13 mouse cellular contexts compared by ENCODE assay signal in genomic region chr4:44224141-44224540, GRCm38 (mm10). TPM values are rescaled to one million over a fixed set of nuclear protein-coding genes. Genes with fewer than 3 reads are reported as not detected.
DNase-seq lines count a peak whose midpoint lies in the region; ATAC-seq and TF ChIP-seq lines count a peak whose summit lies in the region.
"Had no signal": no experiment of that assay in that cellular context is flagged by ENCODE, and none has a peak within 500 bp of the region (broad histone marks: within the 10 kb centered on the region; RNA-seq: fewer than 3 reads in every experiment).

No protein-coding gene starts in this region.

- intact Hi-C loops in gastrocnemius, adult 2 months (cut with DNase I), result no loop called here
- intact Hi-C loops in gastrocnemius, postnatal 36 days (cut with DNase I), result no loop called here

- no peak overlapping the region for H3K4me3 ChIP-seq in gastrocnemius, adult 2 months
- no peak overlapping the region for H3K4me3 ChIP-seq in ES-Bruce4 (ENCODE audit: low read depth, low read length)
- no peak overlapping the region for H3K4me3 ChIP-seq in embryonic facial prominence, embryonic 13.5 days
- H3K4me3 ChIP-seq in hindbrain, embryonic 16.5 days (ENCODE audit: low read length), result no peak overlapping the region
- H3K4me3 ChIP-seq in stomach, postnatal 0 days (ENCODE audit: low read depth, low read length), result no peak overlapping the region
- H3K4me3 ChIP-seq: midbrain, embryonic 13.5 days had no signal

- peak; percentile 66; the same call in 1 of the 2 replicates for TF ChIP-seq EP300 in ES-Bruce4 (IDR thresholded peaks at IDR 0.05; ENCODE audit: insufficient read depth, low read depth, low read length)
- no peak for TF ChIP-seq EP300 in stomach, postnatal 0 days (optimal IDR thresholded peaks at IDR 0.05)

- H3K9me3 ChIP-seq in ES-Bruce4 (replicated peaks; ENCODE audit: control insufficient read depth, insufficient read depth, low read length, poor library complexity, severe bottlenecking), result no peaks in the 10 kb centered on the region
- H3K9me3 ChIP-seq in embryonic facial prominence, embryonic 13.5 days, result no peaks in the 10 kb centered on the region
- H3K9me3 ChIP-seq in hindbrain, embryonic 16.5 days (ENCODE audit: control insufficient read depth, low read length), result no peaks in the 10 kb centered on the region
- no peaks in the 10 kb centered on the region for H3K9me3 ChIP-seq in stomach, postnatal 0 days (ENCODE audit: control insufficient read depth, low read length)
- H3K9me3 ChIP-seq: midbrain, embryonic 13.5 days had no signal

- DNase-seq in gastrocnemius, adult 2 months, result no peak
- DNase-seq in gastrocnemius, postnatal 36 days, result no peak
- DNase-seq in thymus, postnatal 0 days (ENCODE audit: low spot score), result no peak
- no peak for DNase-seq in stomach, postnatal 0 days (ENCODE audit: low spot score)
- DNase-seq: heart, adult 11 months; heart, postnatal 14 days; kidney, adult 18-20 months; lung, adult 2 months had no signal

- 0 out of 2 replicates have a peak overlapping the region, but pooled peaks have one; percentile 16 for H3K27ac ChIP-seq in gastrocnemius, adult 2 months
- no peak overlapping the region for H3K27ac ChIP-seq in ES-Bruce4 (ENCODE audit: insufficient read depth, low read length)
- peak overlapping the region; percentile 17; the same call in 1 of the 2 replicates for H3K27ac ChIP-seq in embryonic facial prominence, embryonic 13.5 days
- H3K27ac ChIP-seq in hindbrain, embryonic 16.5 days (ENCODE audit: low read depth, low read length), result no peak overlapping the region
- no peak overlapping the region for H3K27ac ChIP-seq in stomach, postnatal 0 days (replicated peaks)
- H3K27ac ChIP-seq: midbrain, embryonic 13.5 days had no signal

- no peaks in the 10 kb centered on the region for H3K27me3 ChIP-seq in ES-Bruce4 (ENCODE audit: control insufficient read depth, insufficient read depth, low read length, poor library complexity, severe bottlenecking)
- no peaks in the 10 kb centered on the region for H3K27me3 ChIP-seq in embryonic facial prominence, embryonic 13.5 days
- H3K27me3 ChIP-seq in hindbrain, embryonic 16.5 days (replicated peaks; ENCODE audit: control insufficient read depth, insufficient read depth, low read length), result no peaks in the 10 kb centered on the region
- H3K27me3 ChIP-seq in stomach, postnatal 0 days (ENCODE audit: control insufficient read depth, insufficient read depth, low read length), result no peaks in the 10 kb centered on the region
- H3K27me3 ChIP-seq: midbrain, embryonic 13.5 days had no signal

- peaks cover 8% of the 10 kb centered on the region for H3K4me1 ChIP-seq in ES-Bruce4 (ENCODE audit: control insufficient read depth, insufficient read depth, low read length)
- peaks cover 35% of the 10 kb centered on the region for H3K4me1 ChIP-seq in embryonic facial prominence, embryonic 13.5 days
- H3K4me1 ChIP-seq in hindbrain, embryonic 16.5 days (ENCODE audit: control insufficient read depth, insufficient read depth, low read depth, low read length), result peaks cover 3% of the 10 kb centered on the region; the same call in 1 of the 2 replicates
- H3K4me1 ChIP-seq in stomach, postnatal 0 days (replicated peaks; ENCODE audit: control insufficient read depth, insufficient read depth), result no peaks in the 10 kb centered on the region

- WGBS in embryonic facial prominence, embryonic 13.5 days, result 18% methylated on average over 9 of the region's 9 CpGs
- whole genome bisulfite sequencing in hindbrain, embryonic 16.5 days, result 26% methylated on average over 9 of the region's 9 CpGs
- WGBS in stomach, postnatal 0 days, result 61% methylated on average over 9 of the region's 9 CpGs

- ATAC-seq in embryonic facial prominence, embryonic 13.5 days (ENCODE audit: insufficient number of reproducible peaks, insufficient read depth, low FRiP score, low TSS enrichment, low read depth), result no peak
- ATAC-seq in hindbrain, embryonic 16.5 days, result no peak
- ATAC-seq in stomach, postnatal 0 days (ENCODE audit: low FRiP score, low TSS enrichment), result no peak
- ATAC-seq in monocyte, adult 5-6 weeks (replicated peaks; ENCODE audit: insufficient number of reproducible peaks, low FRiP score, low TSS enrichment, poor library complexity, severe bottlenecking), result no peak
- ATAC-seq: midbrain, embryonic 13.5 days had no signal

- peak overlapping the region; percentile 29 for H3K4me2 ChIP-seq in embryonic facial prominence, embryonic 13.5 days
- H3K4me2 ChIP-seq in hindbrain, embryonic 16.5 days (ENCODE audit: low read length), result peak overlapping the region; percentile 10; the same call in 1 of the 2 replicates
- H3K4me2 ChIP-seq in stomach, postnatal 0 days (replicated peaks; ENCODE audit: low read depth), result no peak overlapping the region
- H3K4me2 ChIP-seq: midbrain, embryonic 13.5 days had no signal

- no peak for TF ChIP-seq CTCF in gastrocnemius, adult 2 months (IDR thresholded peaks at IDR 0.05)
- no peak for TF ChIP-seq CTCF in ES-Bruce4 (IDR thresholded peaks at IDR 0.05; ENCODE audit: low read depth, low read length)
- no peak for TF ChIP-seq CTCF in stomach, postnatal 0 days (IDR thresholded peaks at IDR 0.05; ENCODE audit: low read depth)

- no peaks in the 10 kb centered on the region for H3K36me3 ChIP-seq in ES-Bruce4 (ENCODE audit: control insufficient read depth, insufficient read depth, low read length, poor library complexity, severe bottlenecking)
- no peaks in the 10 kb centered on the region for H3K36me3 ChIP-seq in embryonic facial prominence, embryonic 13.5 days
- no peaks in the 10 kb centered on the region for H3K36me3 ChIP-seq in hindbrain, embryonic 16.5 days (ENCODE audit: control insufficient read depth, insufficient read depth, low read length)
- H3K36me3 ChIP-seq in stomach, postnatal 0 days (ENCODE audit: control insufficient read depth, insufficient read depth, low read length), result no peaks in the 10 kb centered on the region
- H3K36me3 ChIP-seq: midbrain, embryonic 13.5 days had no signal

- no peak for TF ChIP-seq POLR2A in ES-Bruce4 (IDR thresholded peaks at IDR 0.05; ENCODE audit: insufficient read depth, low read length)

- no peak overlapping the region for H3K9ac ChIP-seq in ES-Bruce4 (ENCODE audit: low read depth, poor library complexity, severe bottlenecking)
- H3K9ac ChIP-seq in embryonic facial prominence, embryonic 13.5 days, result 0 out of 2 replicates have a peak overlapping the region, but pooled peaks have one; percentile 17
- no peak overlapping the region; the same call in 1 of the 2 replicates for H3K9ac ChIP-seq in hindbrain, embryonic 16.5 days (ENCODE audit: low read depth, low read length)
- H3K9ac ChIP-seq in stomach, postnatal 0 days (ENCODE audit: low read length), result no peak overlapping the region
- H3K9ac ChIP-seq: midbrain, embryonic 13.5 days had no signal

RNA-seq across cellular contexts. Expression of gene Rnf38, which starts 9.4 kb away (rescaled TPM):
- total RNA-seq in gastrocnemius, adult 2 months (2021), result 10 to 100 TPM; 12.3 to 15.9 TPM
- 10 to 100 TPM; 14.4 to 14.7 TPM for total RNA-seq in gastrocnemius, postnatal 36 days (2021)
- 133 and 136 TPM in 2 replicates for polyA plus RNA-seq in ES-Bruce4 (2011; ENCODE audit: insufficient read depth, insufficient read length, low read depth, missing spikeins)
- 21.6 and 26.8 TPM in 2 replicates for polyA plus RNA-seq in embryonic facial prominence, embryonic 13.5 days (2015; fragmentation: Nextera tagmentation; extraction: Ambion mirVana)
- 20.9 and 28.3 TPM in 2 replicates for polyA plus RNA-seq in hindbrain, embryonic 16.5 days (2015; fragmentation: Nextera tagmentation; extraction: Ambion mirVana)
- 21.3 and 22.3 TPM in 2 replicates for polyA plus RNA-seq in thymus, postnatal 0 days (2015; fragmentation: Nextera tagmentation; extraction: Ambion mirVana)
- 6.3 and 7.9 TPM in 2 replicates for polyA plus RNA-seq in stomach, postnatal 0 days (2015; fragmentation: Nextera tagmentation; extraction: Ambion mirVana)
- total RNA-seq in monocyte, adult 5-6 weeks (2017), result 38.0 to 62.4 TPM (median 46.1 TPM) in 3 replicates

Comparison
In these comparisons a context has a peak if more than half of its experiments do, and no peak if none do; other contexts are left out.
1. H3K27ac ChIP-seq: peak in gastrocnemius, adult 2 months (single experiment) and embryonic facial prominence, embryonic 13.5 days (single experiment); none in ES-Bruce4 (single experiment), hindbrain, embryonic 16.5 days (single experiment) and stomach, postnatal 0 days (single experiment).